Mouse (Mus musculus): ENCODE data around the gene Ctsg. TPM values are rescaled to one million over a fixed set of nuclear protein-coding genes. Genes with fewer than 3 reads are reported as not detected.
"Not testable (repeated sequence)": the region's sequence is repeated elsewhere in the genome, so short reads cannot be mapped to it uniquely, and the experiment has no call there.

Gene Ctsg
- not detected for total RNA-seq (2021)

GRCm38 (mm10) chr14:56102386-56102785 lies at the start of gene Ctsg:
Gene Ctsg, minus strand, starts transcription at chr14:56102574.
- intact Hi-C loops (cut with DNase I), result no loop called here
- no peak for DNase-seq

- intact Hi-C loops (cut with DNase I); DNase-seq: not testable (repeated sequence)
These were observed 31.3 kb upstream of the Ctsg start for GRCm38 (mm10) chr14:56133675-56134074.

- DNase-seq; intact Hi-C loops (cut with DNase I): not testable (repeated sequence)
These were observed 30.1 kb upstream of the Ctsg start, which contains the start of gene Gzmd for GRCm38 (mm10) chr14:56132508-56132907. Gene Gzmd, minus strand, starts transcription at chr14:56132608.

GRCm38 (mm10) chr14:56128341-56128740 lies 26.0 kb upstream of the Ctsg start:
- intact Hi-C loops (cut with DNase I), result no loop called here
- DNase-seq, result no peak

GRCm38 (mm10) chr14:56123516-56123915 lies 21.1 kb upstream of the Ctsg start:
- intact Hi-C loops (cut with DNase I), result no loop called here
- DNase-seq, result no peak

- intact Hi-C loops (cut with DNase I), result no loop called here
- DNase-seq, result no peak
These were observed 18.2 kb upstream of the Ctsg start, which contains the start of gene Gzme for GRCm38 (mm10) chr14:56120525-56120924. Gene Gzme, minus strand, starts transcription at chr14:56120625.

GRCm38 (mm10) chr14:56115531-56116310 lies 13.3 kb upstream of the Ctsg start:
- intact Hi-C loops (cut with DNase I), result not testable (repeated sequence)

GRCm38 (mm10) chr14:56105447-56106180 lies 3.2 kb upstream of the Ctsg start:
- intact Hi-C loops (cut with DNase I), result no loop called here
- no peak for DNase-seq

More at GRCm38 (mm10) chr14:56115531-56116310, 13.3 kb upstream of the Ctsg start:
- not testable (repeated sequence) for DNase-seq

- intact Hi-C loops (cut with DNase I), result no loop called here
These were observed 2.6 kb upstream of the Ctsg start for GRCm38 (mm10) chr14:56105016-56105415.

GRCm38 (mm10) chr14:56103452-56103851 lies 1.1 kb upstream of the Ctsg start:
- intact Hi-C loops (cut with DNase I), result no loop called here
- DNase-seq, result no peak

More at GRCm38 (mm10) chr14:56105016-56105415, 2.6 kb upstream of the Ctsg start:
- DNase-seq, result no peak

GRCm38 (mm10) chr14:56098940-56099339 lies 3.4 kb downstream of the Ctsg start:
- no peak for DNase-seq
- intact Hi-C loops (cut with DNase I), result no loop called here

- intact Hi-C loops (cut with DNase I), result no loop called here
- no peak for DNase-seq
These were observed 4.8 kb downstream of the Ctsg start for GRCm38 (mm10) chr14:56097597-56097996.

GRCm38 (mm10) chr14:56093353-56093752 lies 9.0 kb downstream of the Ctsg start:
- intact Hi-C loops (cut with DNase I), result no loop called here
- no peak for DNase-seq

- intact Hi-C loops (cut with DNase I), result no loop called here
- no peak for DNase-seq
These were observed 15.7 kb downstream of the Ctsg start for GRCm38 (mm10) chr14:56086711-56087110.

- DNase-seq, result no peak
- intact Hi-C loops (cut with DNase I), result no loop called here
These were observed 17.2 kb downstream of the Ctsg start, which contains the start of gene Mcpt8 for GRCm38 (mm10) chr14:56085167-56085566. Gene Mcpt8, minus strand, starts transcription at chr14:56085273.

GRCm38 (mm10) chr14:56082016-56082415 lies 20.4 kb downstream of the Ctsg start:
- no peak for DNase-seq
- intact Hi-C loops (cut with DNase I), result no loop called here

GRCm38 (mm10) chr14:56062213-56062612 lies 40.2 kb downstream of the Ctsg start, which contains the start of gene Mcpt4:
Gene Mcpt4, minus strand, starts transcription at chr14:56062313.
- intact Hi-C loops (cut with DNase I); DNase-seq: not testable (repeated sequence)

GRCm38 (mm10) chr14:56057722-56058121 lies 44.7 kb downstream of the Ctsg start:
- DNase-seq, result no peak
- intact Hi-C loops (cut with DNase I), result no loop called here

GRCm38 (mm10) chr14:56055408-56055807 lies 47.0 kb downstream of the Ctsg start:
- intact Hi-C loops (cut with DNase I), result no loop called here

More at GRCm38 (mm10) chr14:56055408-56055807, 47.0 kb downstream of the Ctsg start:
- no peak for DNase-seq

Data from heart, postnatal 36 days (tissue).